Comparison of ENCODE assay signal across 11 mouse cellular contexts in the genomic region with DNA sequence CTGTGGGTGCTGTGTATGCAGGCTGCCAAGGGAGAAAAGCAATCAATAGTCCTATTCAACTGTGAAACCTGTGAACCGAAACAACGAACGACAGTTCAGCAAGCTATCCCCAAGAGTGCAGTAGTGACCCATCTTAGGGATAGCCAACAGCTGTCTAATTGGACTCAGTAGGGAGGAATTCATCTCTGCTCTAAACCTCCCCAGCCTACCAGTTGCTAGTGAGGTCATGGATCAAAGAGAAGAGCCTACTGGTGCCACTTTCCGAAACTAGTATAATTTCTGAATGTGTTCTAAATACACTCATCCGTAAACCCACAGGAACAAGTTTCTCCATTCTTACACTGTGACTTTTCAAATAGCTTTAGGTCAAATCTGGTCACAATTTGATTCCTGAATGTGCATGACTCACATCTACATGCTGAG. TPM values are rescaled to one million over a fixed set of nuclear protein-coding genes. Genes with fewer than 3 reads are reported as not detected.
DNase-seq lines count a peak whose midpoint lies in the region; ATAC-seq and TF ChIP-seq lines count a peak whose summit lies in the region.
"Had no signal": no experiment of that assay in that cellular context is flagged by ENCODE, and none has a peak within 500 bp of the region (broad histone marks: within the 10 kb centered on the region; RNA-seq: fewer than 3 reads in every experiment).

No protein-coding gene starts in this region.

- no peak for TF ChIP-seq POLR2A in CH12.LX (IDR thresholded peaks at IDR 0.05; ENCODE audit: low read depth, low read length)

- H3K4me2 ChIP-seq in CH12.LX (ENCODE audit: insufficient read depth, low read depth, poor library complexity, severe bottlenecking): peak overlapping the region; percentile 39; the same call in 1 of the 2 replicates
- H3K4me2 ChIP-seq in limb, embryonic 15.5 days: no peak overlapping the region
- H3K4me2 ChIP-seq in kidney, embryonic 16.5 days (replicated peaks; ENCODE audit: low read depth, low read length): no peak overlapping the region
- H3K4me2 ChIP-seq: hindbrain, embryonic 14.5 days; kidney, embryonic 15.5 days had no signal

- TF ChIP-seq EP300 in CH12.LX (IDR thresholded peaks at IDR 0.05; ENCODE audit: low read length): no peak

- TF ChIP-seq RAD21 in CH12.LX (IDR thresholded peaks at IDR 0.05; ENCODE audit: low read depth, low read length): peak; percentile 58

- H3K79me2 ChIP-seq in CH12.LX (replicated peaks; ENCODE audit: control insufficient read depth, extremely low read depth, insufficient read depth, poor library complexity, severe bottlenecking): no peaks in the 10 kb centered on the region

- DNase-seq in frontal cortex, postnatal 10 days (ENCODE audit: low spot score in 2 of 2): no peak
- DNase-seq in left cerebral cortex, adult 2 months (ENCODE audit: extremely low spot score in 1 of 2, low spot score in 2 of 2): no peak
- no peak for DNase-seq in left cerebral cortex, adult 8-10 months (ENCODE audit: low spot score in 2 of 2)
- peak; percentile 41 for DNase-seq in CH12.LX (ENCODE audit: extremely low read depth)
- no peak for DNase-seq in left cerebral cortex, postnatal 25 days (ENCODE audit: low spot score in 2 of 2)

- H3K36me3 ChIP-seq in CH12.LX (replicated peaks in 1 of 2; ENCODE audit: control insufficient read depth in 1 of 2, insufficient read depth in 1 of 2, low read length in 1 of 2): no peaks in the 10 kb centered on the region
- H3K36me3 ChIP-seq in limb, embryonic 15.5 days: no peaks in the 10 kb centered on the region
- H3K36me3 ChIP-seq in kidney, embryonic 16.5 days (ENCODE audit: insufficient read depth, low read length): no peaks in the 10 kb centered on the region
- H3K36me3 ChIP-seq: kidney, embryonic 15.5 days had no signal

- ATAC-seq in frontal cortex, adult (ENCODE audit: low TSS enrichment): peak; percentile 10; the same call in 1 of the 2 replicates
- no peak for ATAC-seq in limb, embryonic 15.5 days (ENCODE audit: insufficient number of reproducible peaks, low FRiP score, low TSS enrichment, low read depth)
- no peak for ATAC-seq in kidney, embryonic 16.5 days (ENCODE audit: low FRiP score, low TSS enrichment)

- peaks cover 0 to 21% of the 10 kb centered on the region in 2 experiments; a peak in 2 of 4 replicates for H3K4me1 ChIP-seq in CH12.LX (ENCODE audit: control insufficient read depth in 1 of 2, insufficient read depth in 2 of 2)
- H3K4me1 ChIP-seq in limb, embryonic 15.5 days: peaks cover 16% of the 10 kb centered on the region
- H3K4me1 ChIP-seq in kidney, embryonic 16.5 days (ENCODE audit: insufficient read depth, low read length): peaks cover 16% of the 10 kb centered on the region; the same call in 1 of the 2 replicates

- H3K4me3 ChIP-seq in left cerebral cortex, adult 2 months: no peak overlapping the region
- H3K4me3 ChIP-seq in CH12.LX (replicated peaks in 1 of 3; ENCODE audit: low read depth in 2 of 3, low read length in 2 of 3, poor library complexity in 1 of 3): no peak overlapping the region
- H3K4me3 ChIP-seq in limb, embryonic 15.5 days: no peak overlapping the region
- H3K4me3 ChIP-seq in kidney, embryonic 16.5 days (ENCODE audit: low read length): no peak overlapping the region
- H3K4me3 ChIP-seq: kidney, embryonic 15.5 days had no signal

- H3K27me3 ChIP-seq in CH12.LX (replicated peaks): no peaks in the 10 kb centered on the region
- H3K27me3 ChIP-seq in limb, embryonic 15.5 days: no peaks in the 10 kb centered on the region
- H3K27me3 ChIP-seq in kidney, embryonic 16.5 days (ENCODE audit: insufficient read depth, low read length): no peaks in the 10 kb centered on the region
- H3K27me3 ChIP-seq: kidney, embryonic 15.5 days had no signal

- WGBS in limb, embryonic 15.5 days: 68% methylated on average over 5 of the region's 5 CpGs
- 59% methylated on average over 5 of the region's 5 CpGs for WGBS in kidney, embryonic 16.5 days

- TF ChIP-seq CTCF in left cerebral cortex, adult 2 months (IDR thresholded peaks at IDR 0.05): no peak; the same call in 1 of the 2 replicates
- peak in 1 of 2 experiments; percentile 52; a peak in 2 of 4 replicates for TF ChIP-seq CTCF in CH12.LX (conservative IDR thresholded peaks at IDR 0.05 in 1 of 2, IDR thresholded peaks at IDR 0.05 in 1 of 2; ENCODE audit: low read depth in 2 of 2, low read length in 2 of 2)

- intact Hi-C loops in left cerebral cortex, adult 2 months (cut with DNase I): no loop called here
- intact Hi-C loops in left cerebral cortex, postnatal 25 days (cut with DNase I): no loop called here

- no peaks in the 10 kb centered on the region for H3K9me3 ChIP-seq in CH12.LX (replicated peaks; ENCODE audit: low read length)
- H3K9me3 ChIP-seq in limb, embryonic 15.5 days: no peaks in the 10 kb centered on the region
- H3K9me3 ChIP-seq in kidney, embryonic 16.5 days (ENCODE audit: low read length): no peaks in the 10 kb centered on the region
- H3K9me3 ChIP-seq: kidney, embryonic 15.5 days had no signal

- H3K27ac ChIP-seq in left cerebral cortex, adult 2 months: 0 out of 2 replicates have a peak overlapping the region, but pooled peaks have one; percentile 2
- H3K27ac ChIP-seq in CH12.LX (ENCODE audit: insufficient read depth, low read depth): no peak overlapping the region
- peak overlapping the region; percentile 51 for H3K27ac ChIP-seq in limb, embryonic 15.5 days
- no peak overlapping the region for H3K27ac ChIP-seq in kidney, embryonic 16.5 days (ENCODE audit: low read length)
- H3K27ac ChIP-seq: hindbrain, embryonic 14.5 days; liver, embryonic 14.5 days had no signal

- dilution Hi-C loops in CH12.LX (cut with MboI; ENCODE audit: extremely low pct_ligation_motif_present, extremely low pct_unique_long_range_greater_than_20kb, low sequenced_read_pairs): no loop called here

- no peak overlapping the region for H3K9ac ChIP-seq in CH12.LX (ENCODE audit: insufficient read depth, low read depth)
- H3K9ac ChIP-seq in limb, embryonic 15.5 days: no peak overlapping the region
- H3K9ac ChIP-seq in kidney, embryonic 16.5 days (replicated peaks; ENCODE audit: low read length): no peak overlapping the region
- H3K9ac ChIP-seq: hindbrain, embryonic 14.5 days; kidney, embryonic 15.5 days; liver, embryonic 14.5 days had no signal

- in situ Hi-C loops in CH12.LX (cut with MboI; ENCODE audit: low pct_ligation_motif_present, low pct_unique_long_range_greater_than_20kb, low sequenced_read_pairs): no loop called here

TF ChIP-seq in CH12.LX, 34 proteins besides CTCF, POLR2A, EP300 and RAD21:
- TF ChIP-seq IRF4 (IDR thresholded peaks at IDR 0.05; ENCODE audit: low read depth, low read length) (no peak), USF1 (IDR thresholded peaks at IDR 0.05; ENCODE audit: low read depth, low read length) (no peak), SIN3A (IDR thresholded peaks at IDR 0.05; ENCODE audit: low read length) (0 out of 2 replicates have a peak, but pooled peaks have one; percentile 14), ZMIZ1 (IDR thresholded peaks at IDR 0.05; ENCODE audit: low read depth, low read length) (no peak), MAX (IDR thresholded peaks at IDR 0.05; ENCODE audit: low read length) (no peak), BHLHE40 (IDR thresholded peaks at IDR 0.05; ENCODE audit: low read depth, low read length) (no peak), MAFK (IDR thresholded peaks at IDR 0.05; ENCODE audit: insufficient replicate concordance, low read length) (no peak), MAZ (IDR thresholded peaks at IDR 0.05; ENCODE audit: low read depth, low read length) (0 out of 2 replicates have a peak, but pooled peaks have one; percentile 15), MYC (IDR thresholded peaks at IDR 0.05; ENCODE audit: low read depth, low read length) (no peak), NRF1 (IDR thresholded peaks at IDR 0.05; ENCODE audit: low read depth, low read length) (no peak), TCF12 (IDR thresholded peaks at IDR 0.05; ENCODE audit: low read depth, low read length) (no peak), MEF2A (IDR thresholded peaks at IDR 0.05; ENCODE audit: borderline replicate concordance, low read depth, low read length) (no peak), HCFC1 (IDR thresholded peaks at IDR 0.05; ENCODE audit: low read depth, low read length) (no peak), ZKSCAN1 (IDR thresholded peaks at IDR 0.05; ENCODE audit: borderline replicate concordance, low read depth, low read length) (no peak), RCOR1 (conservative IDR thresholded peaks at IDR 0.05; ENCODE audit: low read depth, low read length) (no peak), SMC3 (IDR thresholded peaks at IDR 0.05; ENCODE audit: low read depth, low read length) (peak; percentile 47)

RNA-seq across cellular contexts. Expression of a gene that starts 8.9 kb away (rescaled TPM):
- total RNA-seq in left cerebral cortex, adult 2 months (2021): 10 to 100 TPM; 16.7 to 17.0 TPM
- 10 to 100 TPM; 15.5 to 22.3 (median 19.0) TPM for total RNA-seq in left cerebral cortex, adult 8-10 months (2022)
- total RNA-seq in CH12.LX (2012; rRNA removed) (0.08 TPM in 2 replicates), CH12.LX (2014; rRNA removed) (0.12 TPM in 1 of 2 replicates, not detected in the other)
- not detected in 2 replicates for polyA plus RNA-seq in CH12.LX (2012; ENCODE audit: insufficient read length, low read depth)
- 2.2 and 3.3 TPM in 2 replicates for polyA plus RNA-seq in limb, embryonic 15.5 days (2015; fragmentation: Nextera tagmentation; extraction: Ambion mirVana)
- total RNA-seq in left cerebral cortex, postnatal 25 days (2021): 10 to 100 TPM; 17.6 to 18.1 TPM
- polyA plus RNA-seq in kidney, embryonic 16.5 days (2015; fragmentation: Nextera tagmentation; extraction: Ambion mirVana): 3.1 TPM in 2 replicates

Comparison
In these comparisons a context has a peak if more than half of its experiments do, and no peak if none do; other contexts are left out.
1. H3K27ac ChIP-seq: peak in left cerebral cortex, adult 2 months (single experiment) and limb, embryonic 15.5 days (single experiment); none in CH12.LX (single experiment) and kidney, embryonic 16.5 days (single experiment).
2. RNA of a gene that starts 8.9 kb away (total RNA-seq): 15.5 to 22.3 TPM in left cerebral cortex, adult 8-10 months, 17.6 to 18.1 TPM in left cerebral cortex, postnatal 25 days and 16.7 to 17.0 TPM in left cerebral cortex, adult 2 months; 0.08 to 0.12 TPM in CH12.LX; every median in the first group is over 10 times any median in the second.